Mouse (Mus musculus) bone marrow macrophage, adult 2 months (primary cell): ENCODE data around the gene Mcrs1. TPM values are rescaled to one million over a fixed set of nuclear protein-coding genes. Genes with fewer than 3 reads are reported as not detected.
"Not testable (repeated sequence)": the region's sequence is repeated elsewhere in the genome, so short reads cannot be mapped to it uniquely, and the experiment has no call there.

Source experiments
- H3K27ac ChIP-seq: 2 replicates; pipeline ENCODE4 v1.5.1; 2012; ENCODE audit warnings: low read depth, low read length; ENCODE audit not compliant: insufficient read depth
- H3K4me1 ChIP-seq: 2 replicates; pipeline ENCODE4 v1.6.1; 2012; ENCODE audit warnings: low read length; ENCODE audit not compliant: control insufficient read depth, insufficient read depth
- H3K4me3 ChIP-seq: 2 replicates; pipeline ENCODE4 v1.5.1; 2012; ENCODE audit warnings: mild to moderate bottlenecking, low read length, moderate library complexity; ENCODE audit not compliant: insufficient read depth
- CTCF ChIP-seq: IDR thresholded peaks from 2 replicates; pipeline ENCODE4 v1.5.1; 2012; ENCODE audit warnings: low read depth, mild to moderate bottlenecking, low read length, moderate library complexity
- POLR2A ChIP-seq: IDR thresholded peaks from 2 replicates; pipeline ENCODE4 v1.6.1; 2012; ENCODE audit warnings: mild to moderate bottlenecking, low read depth, low read length, borderline replicate concordance
- polyA plus RNA-seq: library from polyadenylated mRNA; stranded (reverse); fragments of >200 nt; gene quantifications from 2 replicates; pipeline ENCODE4 v1.2.4, GENCODE M21; 2012; ENCODE audit not compliant: missing spikeins, insufficient read depth, insufficient read length

Gene Mcrs1
- polyA plus RNA-seq, 1 experiment, result 29.9 TPM

GRCm38 (mm10) chr15:99252381-99253174 is 817 bp upstream of the Mcrs1 start:
- Histone ChIP-seq H3K27ac (peak overlapping the region; percentile 96), H3K4me1 (peaks cover 15% of the 10 kb centered on the region), H3K4me3 (peak overlapping the region; percentile 76)
- TF ChIP-seq CTCF (0 out of 2 replicates have a peak, but pooled peaks have one; percentile 24), POLR2A (no peak)

- not testable (repeated sequence) for H3K27ac ChIP-seq
- peak overlapping the region; percentile 76 for H3K4me3 ChIP-seq
- peaks cover 15% of the 10 kb centered on the region for H3K4me1 ChIP-seq
These were observed 650 bp downstream of the Mcrs1 start for GRCm38 (mm10) chr15:99251111-99251510.

GRCm38 (mm10) chr15:99249938-99250337 is 1.8 kb downstream of the Mcrs1 start:
- TF ChIP-seq CTCF (no peak), POLR2A (no peak)
- H3K4me3 ChIP-seq, result no peak overlapping the region
- H3K4me1 ChIP-seq, result peaks cover 13% of the 10 kb centered on the region
- H3K27ac ChIP-seq, result no peak overlapping the region

GRCm38 (mm10) chr15:99248972-99249371 is 2.8 kb downstream of the Mcrs1 start:
- Histone ChIP-seq H3K27ac (no peak overlapping the region), H3K4me3 (no peak overlapping the region), H3K4me1 (peaks cover 8% of the 10 kb centered on the region)
- no peak for TF ChIP-seq CTCF
- TF ChIP-seq POLR2A, result no peak

GRCm38 (mm10) chr15:99246736-99247135 is 5.0 kb downstream of the Mcrs1 start:
- not testable (repeated sequence) for H3K4me3 ChIP-seq, H3K27ac ChIP-seq, H3K4me1 ChIP-seq

- H3K4me3 ChIP-seq, result no peak overlapping the region
- no peak for TF ChIP-seq CTCF
- no peak for TF ChIP-seq POLR2A
These were observed 9.7 kb downstream of the Mcrs1 start for GRCm38 (mm10) chr15:99242045-99242444.

GRCm38 (mm10) chr15:99241249-99241648 is 10.5 kb downstream of the Mcrs1 start:
- no peaks in the 10 kb centered on the region for H3K4me1 ChIP-seq
- H3K27ac ChIP-seq, result no peak overlapping the region
- H3K4me3 ChIP-seq, result no peak overlapping the region
- no peak for TF ChIP-seq POLR2A
- no peak for TF ChIP-seq CTCF

More at GRCm38 (mm10) chr15:99242045-99242444, 9.7 kb downstream of the Mcrs1 start:
- H3K27ac ChIP-seq, result no peak overlapping the region
- H3K4me1 ChIP-seq, result no peaks in the 10 kb centered on the region

- TF ChIP-seq POLR2A (no peak), CTCF (no peak)
- no peak overlapping the region for H3K27ac ChIP-seq
- H3K4me3 ChIP-seq, result no peak overlapping the region
- H3K4me1 ChIP-seq, result no peaks in the 10 kb centered on the region
These were observed 11.6 kb downstream of the Mcrs1 start for GRCm38 (mm10) chr15:99240129-99240528.

GRCm38 (mm10) chr15:99238006-99238405 is 13.8 kb downstream of the Mcrs1 start:
- Histone ChIP-seq H3K27ac (no peak overlapping the region), H3K4me1 (no peaks in the 10 kb centered on the region), H3K4me3 (no peak overlapping the region)
- TF ChIP-seq CTCF, result no peak
- no peak for TF ChIP-seq POLR2A

- no peak for TF ChIP-seq POLR2A
- Histone ChIP-seq H3K4me1 (no peaks in the 10 kb centered on the region), H3K4me3 (no peak overlapping the region), H3K27ac (no peak overlapping the region)
These were observed 17.3 kb downstream of the Mcrs1 start for GRCm38 (mm10) chr15:99234326-99235010.

GRCm38 (mm10) chr15:99233719-99234118 is 18.0 kb downstream of the Mcrs1 start:
- H3K27ac ChIP-seq, result no peak overlapping the region
- no peak overlapping the region for H3K4me3 ChIP-seq
- no peaks in the 10 kb centered on the region for H3K4me1 ChIP-seq
- TF ChIP-seq POLR2A (no peak), CTCF (no peak)
